Mouse (Mus musculus) mature B cell (primary cell): Measurements from ENCODE around the gene Tmco4.
"Not testable (repeated sequence)": the region's sequence is repeated elsewhere in the genome, so short reads cannot be mapped to it uniquely, and the experiment has no call there.

Experiments used
- in situ Hi-C: fragments of 300-500 bp; cut with MboI; formaldehyde crosslinking; loops from 2 replicates; pipeline ENCODE4 v1.14.3; 2019

Tmco4 gene

GRCm38 (mm10) chr4:138973719-138974115 is 1.0 kb downstream of the Tmco4 start:
- in situ Hi-C loops = no loop called here

DNA sequence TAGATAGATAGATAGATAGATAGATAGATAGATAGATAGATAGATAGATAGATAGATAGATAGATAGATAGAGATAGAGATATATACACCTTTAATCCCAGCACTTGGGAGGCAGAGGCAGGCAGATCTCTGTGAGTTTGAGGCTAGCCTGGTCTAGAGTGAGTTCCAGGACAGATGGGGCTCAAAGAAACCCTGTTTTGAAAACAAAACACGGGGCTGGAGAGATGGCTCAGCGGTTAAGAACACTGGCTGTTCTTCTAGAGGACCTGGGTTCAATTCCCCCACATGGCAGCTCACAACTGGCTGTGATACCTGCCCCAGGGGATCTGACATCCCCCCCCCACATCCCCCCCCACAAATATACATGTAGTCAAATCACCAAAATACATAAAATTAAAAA is 1.9 kb downstream of the Tmco4 start:
- in situ Hi-C loops = not testable (repeated sequence)

- in situ Hi-C loops = no loop called here
These were observed 2.5 kb downstream of the Tmco4 start for GRCm38 (mm10) chr4:138975194-138975593.

DNA sequence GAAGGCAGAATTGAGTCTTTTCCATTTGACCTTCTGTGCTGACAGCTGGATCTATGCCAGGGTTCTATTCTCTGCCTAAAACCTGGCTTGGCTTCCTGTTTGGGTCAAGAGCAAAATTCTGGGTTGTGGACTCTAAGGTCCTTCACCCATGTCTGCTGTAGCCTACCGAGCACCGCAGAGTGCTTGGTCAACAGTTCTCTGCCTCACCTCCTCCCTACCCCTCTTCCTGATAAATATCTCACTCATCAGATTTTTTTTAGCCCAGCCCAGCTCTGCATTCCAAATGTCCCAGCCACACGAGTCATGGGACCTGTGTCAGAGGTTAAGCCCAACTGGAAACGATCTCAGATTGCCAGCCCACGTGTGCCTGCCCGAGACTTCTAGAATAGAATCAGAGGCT is 3.4 kb downstream of the Tmco4 start:
- in situ Hi-C loops = no loop called here

DNA sequence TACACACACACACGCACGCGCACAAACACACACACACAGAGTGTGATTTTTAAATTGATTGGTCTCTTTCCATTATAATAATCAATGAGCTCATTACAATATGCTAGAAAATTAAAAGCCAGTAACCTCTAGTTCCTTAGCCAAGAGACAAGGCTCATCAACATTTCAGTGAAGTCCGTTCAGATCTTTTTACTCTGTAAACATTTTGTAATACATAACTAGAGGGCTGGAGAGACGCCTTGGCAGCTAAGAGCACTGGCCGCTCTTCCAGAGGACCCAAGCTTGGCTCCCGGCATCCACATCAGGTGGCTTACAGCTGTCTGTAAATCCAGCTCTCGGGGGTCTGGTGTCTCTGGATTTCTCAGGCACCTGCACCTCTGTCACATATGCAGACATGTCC is 7.3 kb downstream of the Tmco4 start:
- in situ Hi-C loops = no loop called here

DNA sequence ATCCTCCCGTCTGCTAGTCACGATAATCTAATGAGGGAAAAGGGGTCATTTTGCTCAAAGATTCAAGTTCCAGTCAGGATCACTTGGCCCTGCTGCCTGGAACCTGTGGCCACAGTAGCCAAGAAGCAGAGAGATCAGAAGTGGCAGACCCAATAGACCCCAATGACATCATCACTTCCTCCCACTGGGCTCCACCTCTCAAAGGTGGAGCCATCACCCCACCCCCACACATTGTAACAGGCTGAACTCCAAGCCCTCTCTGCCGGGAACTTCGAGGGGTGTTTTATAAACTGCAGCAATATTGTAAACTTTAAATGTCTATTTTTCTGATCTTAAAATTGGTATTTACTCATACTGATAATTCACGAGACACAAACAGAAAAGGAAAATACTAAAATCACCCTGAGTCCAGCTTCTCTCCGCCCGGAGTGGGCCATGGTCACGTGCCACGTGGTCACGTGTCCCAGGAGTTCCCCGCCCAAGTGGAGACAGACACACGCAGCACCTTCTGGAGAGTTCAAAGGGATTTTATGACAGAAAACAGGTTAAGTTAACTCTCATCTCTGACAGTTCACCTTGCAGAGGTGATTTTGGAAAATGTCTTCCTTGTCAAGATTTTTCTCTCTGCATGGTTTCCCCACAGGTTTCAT is 8.2 kb downstream of the Tmco4 start:
- in situ Hi-C loops = no loop called here

DNA sequence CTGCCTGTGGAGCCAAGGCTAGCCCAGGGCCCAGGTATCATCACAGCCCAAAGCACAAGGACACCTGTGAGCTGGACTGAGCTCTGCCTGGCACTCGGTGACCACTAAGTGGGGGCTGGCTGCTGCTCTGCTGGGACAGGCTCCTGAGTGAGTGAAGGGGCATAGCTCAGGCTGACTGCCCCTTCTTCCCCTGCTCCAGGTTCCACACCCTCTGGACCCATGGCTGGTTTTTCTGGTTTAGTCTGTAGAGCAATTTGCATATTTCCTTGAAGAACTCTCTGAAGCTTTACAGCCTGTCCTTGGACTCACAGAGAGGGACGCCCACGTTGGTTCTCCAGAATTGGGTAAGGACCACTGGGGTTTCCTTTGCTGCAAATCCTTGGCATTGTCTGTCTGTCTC is 10.7 kb downstream of the Tmco4 start:
- in situ Hi-C loops = no loop called here

DNA sequence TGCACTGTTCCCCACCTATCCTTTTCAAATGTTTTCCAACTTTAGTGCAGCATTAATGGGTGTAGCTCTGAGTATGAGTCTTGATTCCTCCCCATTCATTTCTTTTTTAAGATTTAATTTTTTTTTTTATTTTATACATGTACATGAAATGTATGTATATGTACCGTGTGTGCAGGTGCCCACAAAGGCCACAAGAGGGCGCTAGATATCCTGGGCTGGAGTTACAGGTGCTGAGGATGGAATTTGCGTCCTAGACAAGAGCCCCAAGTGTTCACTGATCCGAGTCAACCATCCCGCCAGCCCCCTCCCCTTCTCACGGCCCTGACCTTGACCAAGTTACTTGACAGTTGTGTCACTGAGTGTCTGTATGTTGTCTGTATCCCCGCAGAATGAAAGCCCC is 12.1 kb downstream of the Tmco4 start:
- in situ Hi-C loops = no loop called here

DNA sequence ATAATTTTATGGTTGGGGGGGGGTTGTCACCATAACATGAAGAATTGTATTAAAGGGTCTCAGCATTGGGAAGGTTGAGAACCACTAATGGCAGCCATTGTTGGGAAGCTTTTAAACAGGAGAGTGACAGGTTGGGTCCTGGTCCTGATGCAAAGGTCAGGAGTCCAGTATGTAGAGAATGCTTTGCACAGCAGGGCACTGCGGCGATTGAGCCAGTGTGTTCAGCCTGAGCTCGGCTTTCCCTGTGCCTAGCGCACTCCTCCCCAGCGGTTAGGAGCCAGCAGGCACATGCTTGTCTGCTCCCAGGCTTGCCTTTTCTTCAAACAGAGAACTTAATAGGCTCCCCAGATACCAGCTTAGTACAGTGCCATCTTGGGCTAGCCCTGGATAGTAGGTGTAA is 13.6 kb downstream of the Tmco4 start:
- in situ Hi-C loops = no loop called here

- in situ Hi-C loops = no loop called here
These were observed 21.7 kb downstream of the Tmco4 start for GRCm38 (mm10) chr4:138994389-138994788.

DNA sequence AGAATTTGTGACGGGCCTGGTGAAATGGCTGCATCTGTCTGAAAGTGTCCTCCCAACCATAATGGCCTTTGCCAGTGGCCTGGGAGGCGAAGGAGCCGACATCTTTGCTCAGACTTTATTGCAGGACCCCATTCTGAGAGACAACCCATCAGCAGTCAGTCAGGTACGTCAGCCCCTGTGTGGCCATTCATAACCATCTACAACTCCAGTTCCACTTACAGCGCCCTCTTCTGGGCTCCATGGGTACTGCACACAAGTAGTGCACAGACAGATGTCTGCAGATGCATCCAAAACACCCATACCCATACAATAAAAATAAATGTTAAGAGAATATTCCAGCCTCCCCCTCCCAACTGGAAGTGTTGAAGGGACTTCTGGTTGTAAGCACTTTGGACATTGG is 23.7 kb downstream of the Tmco4 start:
- in situ Hi-C loops = no loop called here

- in situ Hi-C loops = no loop called here
These were observed 24.4 kb downstream of the Tmco4 start for GRCm38 (mm10) chr4:138997121-138997520.

GRCm38 (mm10) chr4:138998611-138999010 is 25.9 kb downstream of the Tmco4 start:
- in situ Hi-C loops = no loop called here

- in situ Hi-C loops = no loop called here
These were observed 28.3 kb downstream of the Tmco4 start for GRCm38 (mm10) chr4:139001026-139001425.

GRCm38 (mm10) chr4:139001433-139001832 is 28.7 kb downstream of the Tmco4 start:
- in situ Hi-C loops = no loop called here

DNA sequence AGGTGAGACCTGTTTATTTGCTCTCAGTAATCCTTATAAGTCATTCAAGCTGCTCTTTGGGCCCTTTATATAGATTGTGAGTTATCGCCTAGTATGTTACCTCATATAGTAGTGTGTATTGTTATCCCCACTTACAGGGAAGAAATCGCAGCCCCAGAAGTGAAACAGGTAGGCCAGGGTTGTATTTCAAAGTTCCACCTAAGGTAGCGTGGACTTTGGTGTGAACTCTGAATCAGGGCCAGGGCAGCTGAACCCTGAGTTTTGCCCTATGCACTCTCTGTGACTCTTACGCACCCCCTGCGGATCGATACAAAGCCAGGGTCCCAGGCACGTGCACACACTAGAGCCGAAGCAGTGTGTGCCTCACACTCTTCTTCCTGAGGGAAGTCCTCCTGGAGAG is 31.4 kb downstream of the Tmco4 start:
- in situ Hi-C loops = no loop called here

DNA sequence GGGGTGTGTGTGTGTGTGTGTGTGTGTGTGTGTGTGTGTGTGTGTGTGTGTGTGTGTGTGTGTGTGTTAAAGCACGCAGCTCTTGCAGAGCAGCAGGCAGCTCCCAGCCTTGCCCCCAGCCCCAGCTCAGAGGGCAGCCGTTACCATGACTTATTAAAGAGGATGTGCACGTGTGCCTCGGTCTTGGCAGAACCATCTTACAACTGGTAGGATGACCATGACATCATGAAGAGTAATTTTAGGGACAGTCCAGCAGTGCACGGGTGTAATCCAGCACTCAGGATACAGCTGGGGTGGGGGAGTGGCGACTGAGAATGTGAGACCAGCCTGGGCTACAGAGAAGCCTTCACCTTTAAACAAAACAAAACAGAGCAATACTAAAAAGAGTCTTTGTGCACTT is 32.5 kb downstream of the Tmco4 start:
- in situ Hi-C loops = no loop called here

DNA sequence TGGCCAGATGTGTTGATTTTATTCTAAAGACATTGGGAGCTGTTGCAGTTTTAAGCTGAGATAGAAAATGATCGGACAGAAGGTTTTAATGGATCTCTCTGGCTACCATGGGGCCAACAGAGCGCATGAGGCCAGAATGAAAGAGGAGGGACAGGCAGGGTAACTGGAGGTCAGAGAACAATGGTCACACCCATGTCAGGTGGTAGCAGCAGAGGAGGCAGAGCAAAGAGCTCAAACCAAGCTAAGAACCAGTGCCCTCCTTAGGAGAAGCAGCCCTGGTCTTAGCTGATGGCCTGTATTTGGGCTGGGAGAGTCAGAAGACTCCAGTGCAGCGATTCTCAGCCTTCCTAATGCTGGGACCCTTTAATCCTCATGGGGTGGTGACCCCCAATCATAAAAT is 34.7 kb downstream of the Tmco4 start:
- in situ Hi-C loops = no loop called here

GRCm38 (mm10) chr4:139007981-139008536 is 35.4 kb downstream of the Tmco4 start:
- in situ Hi-C loops = no loop called here

DNA sequence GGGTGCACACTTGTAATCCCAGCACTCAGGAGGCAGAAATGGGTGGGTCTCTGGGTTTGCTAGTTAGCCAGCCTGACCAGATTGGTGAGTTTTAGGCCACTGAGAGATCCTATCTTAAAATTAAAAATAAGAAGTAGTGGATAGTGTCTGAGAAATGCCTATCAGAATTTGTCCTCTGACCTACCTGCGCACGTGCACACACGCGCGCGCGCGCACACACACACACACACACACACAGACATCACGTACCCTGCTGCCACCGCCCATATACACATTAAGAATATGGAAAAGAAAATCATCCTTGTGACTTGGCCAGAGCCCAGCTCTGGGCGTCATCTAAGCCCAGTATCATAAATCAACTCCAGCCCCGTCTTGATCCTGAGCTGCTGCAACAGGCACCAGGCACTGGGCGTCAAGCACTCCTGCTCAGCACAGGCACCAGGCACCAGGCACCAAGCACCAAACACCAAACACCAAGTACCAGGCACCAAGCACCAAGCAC is 38.6 kb downstream of the Tmco4 start:
- in situ Hi-C loops = no loop called here

DNA sequence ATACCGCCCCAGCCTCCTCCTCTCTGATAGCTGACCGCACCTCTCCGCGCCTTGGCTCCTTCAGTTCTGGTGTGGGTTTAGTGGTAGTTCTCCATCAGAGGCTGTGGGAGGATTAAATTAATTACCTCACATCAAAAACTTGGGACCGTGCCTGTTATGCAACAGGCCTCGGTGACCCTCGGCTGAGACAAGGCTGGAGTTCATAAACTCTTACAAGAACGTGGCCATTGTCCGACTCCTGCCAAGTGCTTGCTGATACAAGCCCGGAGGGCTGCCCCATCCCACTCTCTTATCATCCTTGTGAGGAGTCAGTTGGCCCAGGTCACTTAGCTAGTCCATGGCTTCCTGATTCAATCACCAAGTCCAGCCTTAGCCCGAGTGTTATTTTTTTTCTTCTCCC is 40.6 kb downstream of the Tmco4 start:
- in situ Hi-C loops = no loop called here

- in situ Hi-C loops = no loop called here
These were observed 42.1 kb downstream of the Tmco4 start for GRCm38 (mm10) chr4:139014793-139015192.

GRCm38 (mm10) chr4:139018388-139018787 is 45.7 kb downstream of the Tmco4 start:
- in situ Hi-C loops = no loop called here

- in situ Hi-C loops = no loop called here
These were observed 46.3 kb downstream of the Tmco4 start for GRCm38 (mm10) chr4:139018976-139019375.
